ENCODE assay signal across 9 mouse cellular contexts in the genomic region with DNA sequence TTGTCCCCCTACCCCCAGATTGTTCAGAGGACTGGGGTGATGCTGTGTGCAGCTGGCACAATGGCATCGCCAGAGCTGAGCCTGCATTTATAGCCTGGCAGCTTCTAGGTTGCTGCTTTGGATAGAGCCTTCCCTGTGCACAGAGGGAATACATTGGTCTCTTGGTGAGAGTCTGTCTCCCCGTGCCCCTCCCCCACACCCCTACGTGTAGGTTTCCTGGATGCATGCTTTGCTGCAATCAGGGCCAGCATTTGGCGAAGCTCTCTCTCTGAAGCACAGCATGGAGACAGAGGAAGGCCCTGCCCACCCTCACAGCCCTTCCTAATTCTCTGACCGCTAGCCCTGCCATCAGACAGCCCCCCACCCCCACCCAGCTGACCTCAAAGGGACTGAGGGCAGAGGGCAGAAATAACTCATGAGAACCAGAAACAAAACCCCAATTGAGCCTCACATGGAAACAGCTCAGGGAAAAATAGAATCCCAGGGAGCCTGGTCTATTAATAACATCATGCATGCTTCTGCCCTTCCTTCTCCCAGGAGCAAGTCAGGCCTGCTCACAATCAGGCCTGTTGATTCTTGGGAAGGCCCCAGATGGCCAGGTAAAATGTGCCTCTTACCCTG.
DNase-seq lines count a peak whose midpoint lies in the region; ATAC-seq and TF ChIP-seq lines count a peak whose summit lies in the region.
"Had no signal": no experiment of that assay in that cellular context is flagged by ENCODE, and none has a peak within 500 bp of the region (broad histone marks: within the 10 kb centered on the region; RNA-seq: fewer than 3 reads in every experiment).

No protein-coding gene starts in this region.

- H3K27ac ChIP-seq in intestine, embryonic 14.5 days (ENCODE audit: low read depth): peak overlapping the region; percentile 47; the same call in 1 of the 2 replicates
- no peak overlapping the region for H3K27ac ChIP-seq in intestine, postnatal 0 days (ENCODE audit: low read depth, low read length)
- H3K27ac ChIP-seq in embryonic facial prominence, embryonic 10.5 days (replicated peaks): peak overlapping the region; percentile 77
- H3K27ac ChIP-seq in hindbrain, embryonic 11.5 days (ENCODE audit: low read depth, low read length): 0 out of 2 replicates have a peak overlapping the region, but pooled peaks have one; percentile 9
- H3K27ac ChIP-seq in midbrain, postnatal 0 days (ENCODE audit: low read depth, low read length): no peak overlapping the region
- H3K27ac ChIP-seq in liver, embryonic 12.5 days: no peak overlapping the region

- TF ChIP-seq CTCF in intestine, postnatal 0 days (IDR thresholded peaks at IDR 0.05; ENCODE audit: low read depth): no peak
- TF ChIP-seq CTCF in midbrain, postnatal 0 days (IDR thresholded peaks at IDR 0.05): no peak

- no peaks in the 10 kb centered on the region for H3K36me3 ChIP-seq in intestine, embryonic 14.5 days (ENCODE audit: control insufficient read depth, insufficient read depth, low read length)
- no peaks in the 10 kb centered on the region for H3K36me3 ChIP-seq in intestine, postnatal 0 days (ENCODE audit: control insufficient read depth, insufficient read depth)
- H3K36me3 ChIP-seq in embryonic facial prominence, embryonic 10.5 days (replicated peaks): no peaks in the 10 kb centered on the region
- H3K36me3 ChIP-seq in hindbrain, embryonic 11.5 days (ENCODE audit: control insufficient read depth, insufficient read depth, low read length): no peaks in the 10 kb centered on the region
- no peaks in the 10 kb centered on the region for H3K36me3 ChIP-seq in midbrain, postnatal 0 days (ENCODE audit: insufficient read depth, low read length)
- no peaks in the 10 kb centered on the region for H3K36me3 ChIP-seq in liver, embryonic 12.5 days

- no peak overlapping the region for H3K9ac ChIP-seq in intestine, embryonic 14.5 days (ENCODE audit: low read length)
- H3K9ac ChIP-seq in intestine, postnatal 0 days (ENCODE audit: low read depth, low read length): no peak overlapping the region
- no peak overlapping the region for H3K9ac ChIP-seq in hindbrain, embryonic 11.5 days (ENCODE audit: low read depth, low read length)
- no peak overlapping the region for H3K9ac ChIP-seq in midbrain, postnatal 0 days (replicated peaks; ENCODE audit: low read length, poor library complexity, severe bottlenecking)
- no peak overlapping the region for H3K9ac ChIP-seq in liver, embryonic 12.5 days

- peaks cover 18% of the 10 kb centered on the region for H3K4me1 ChIP-seq in intestine, embryonic 14.5 days (replicated peaks; ENCODE audit: control insufficient read depth, insufficient read depth, low read length)
- no peaks in the 10 kb centered on the region for H3K4me1 ChIP-seq in intestine, postnatal 0 days (replicated peaks; ENCODE audit: control insufficient read depth, insufficient read depth, low read length)
- peaks cover 33% of the 10 kb centered on the region for H3K4me1 ChIP-seq in embryonic facial prominence, embryonic 10.5 days
- peaks cover 7% of the 10 kb centered on the region; the same call in 1 of the 2 replicates for H3K4me1 ChIP-seq in hindbrain, embryonic 11.5 days (replicated peaks; ENCODE audit: control insufficient read depth, insufficient read depth, low read length)
- no peaks in the 10 kb centered on the region for H3K4me1 ChIP-seq in midbrain, postnatal 0 days (ENCODE audit: insufficient read depth, low read length)
- H3K4me1 ChIP-seq in liver, embryonic 12.5 days: peaks cover 11% of the 10 kb centered on the region; the same call in 1 of the 2 replicates

- no peak overlapping the region for H3K4me3 ChIP-seq in intestine, embryonic 14.5 days (ENCODE audit: low read depth, low read length)
- H3K4me3 ChIP-seq in intestine, postnatal 0 days (ENCODE audit: low read depth, low read length): no peak overlapping the region
- no peak overlapping the region for H3K4me3 ChIP-seq in embryonic facial prominence, embryonic 10.5 days
- no peak overlapping the region for H3K4me3 ChIP-seq in hindbrain, embryonic 11.5 days (ENCODE audit: low read depth, low read length)
- H3K4me3 ChIP-seq in midbrain, postnatal 0 days (ENCODE audit: low read depth, low read length): no peak overlapping the region
- no peak overlapping the region for H3K4me3 ChIP-seq in liver, embryonic 12.5 days
- H3K4me3 ChIP-seq: erythroblast, embryonic 14.5 days had no signal

- WGBS in intestine, embryonic 14.5 days: 17% methylated on average over 5 of the region's 5 CpGs
- 31% methylated on average over 5 of the region's 5 CpGs for WGBS in intestine, postnatal 0 days
- 12% methylated on average over 5 of the region's 5 CpGs for WGBS in embryonic facial prominence, embryonic 10.5 days
- WGBS in hindbrain, embryonic 11.5 days: 11% methylated on average over 4 of the region's 5 CpGs
- 20% methylated on average over 5 of the region's 5 CpGs for WGBS in midbrain, postnatal 0 days
- WGBS in liver, embryonic 12.5 days (ENCODE audit: insufficient replicate concordance): 20% methylated on average over 5 of the region's 5 CpGs

- H3K4me2 ChIP-seq in intestine, embryonic 14.5 days (ENCODE audit: low read length): no peak overlapping the region
- no peak overlapping the region for H3K4me2 ChIP-seq in intestine, postnatal 0 days (replicated peaks; ENCODE audit: low read depth)
- H3K4me2 ChIP-seq in hindbrain, embryonic 11.5 days (replicated peaks; ENCODE audit: low read depth, low read length): no peak overlapping the region
- no peak overlapping the region for H3K4me2 ChIP-seq in midbrain, postnatal 0 days (ENCODE audit: low read depth, low read length, poor library complexity, severe bottlenecking)
- no peak overlapping the region for H3K4me2 ChIP-seq in liver, embryonic 12.5 days

- DNase-seq in intestine, embryonic 14.5 days (ENCODE audit: low spot score): no peak
- DNase-seq in embryonic facial prominence, embryonic 10.5 days (ENCODE audit: low spot score): peak; percentile 77
- DNase-seq in hindbrain, embryonic 11.5 days (ENCODE audit: low spot score): peak; percentile 37
- peak; percentile 15 for DNase-seq in midbrain, postnatal 0 days (ENCODE audit: low spot score)
- no peak for DNase-seq in gastrocnemius, postnatal 14 days
- no peak for DNase-seq in layer of hippocampus, adult 18-20 months (ENCODE audit: low spot score in 2 of 2)

- no peaks in the 10 kb centered on the region for H3K9me3 ChIP-seq in intestine, embryonic 14.5 days (ENCODE audit: control insufficient read depth, low read length)
- no peaks in the 10 kb centered on the region for H3K9me3 ChIP-seq in intestine, postnatal 0 days (ENCODE audit: control insufficient read depth)
- no peaks in the 10 kb centered on the region for H3K9me3 ChIP-seq in embryonic facial prominence, embryonic 10.5 days
- no peaks in the 10 kb centered on the region for H3K9me3 ChIP-seq in hindbrain, embryonic 11.5 days (ENCODE audit: control insufficient read depth, low read length)
- H3K9me3 ChIP-seq in midbrain, postnatal 0 days (ENCODE audit: low read length): no peaks in the 10 kb centered on the region
- H3K9me3 ChIP-seq in liver, embryonic 12.5 days (replicated peaks): no peaks in the 10 kb centered on the region

- intact Hi-C loops in gastrocnemius, postnatal 14 days (cut with DNase I; ENCODE audit: low total_unique reads): loop anchor here (5.0 kb wide), 1 partner anchor 1290 kb away; no protein-coding TSS in a partner anchor

- H3K27me3 ChIP-seq in intestine, embryonic 14.5 days (replicated peaks; ENCODE audit: control insufficient read depth, insufficient read depth, low read length): no peaks in the 10 kb centered on the region
- no peaks in the 10 kb centered on the region for H3K27me3 ChIP-seq in intestine, postnatal 0 days (replicated peaks; ENCODE audit: control insufficient read depth, insufficient read depth, low read length)
- no peaks in the 10 kb centered on the region for H3K27me3 ChIP-seq in embryonic facial prominence, embryonic 10.5 days (replicated peaks; ENCODE audit: low read depth, poor library complexity, severe bottlenecking)
- H3K27me3 ChIP-seq in hindbrain, embryonic 11.5 days (ENCODE audit: control insufficient read depth, insufficient read depth, low read length): no peaks in the 10 kb centered on the region
- H3K27me3 ChIP-seq in midbrain, postnatal 0 days (ENCODE audit: insufficient read depth, low read length): no peaks in the 10 kb centered on the region
- H3K27me3 ChIP-seq in liver, embryonic 12.5 days (replicated peaks): no peaks in the 10 kb centered on the region

- no peak; the same call in 1 of the 2 replicates for ATAC-seq in intestine, embryonic 14.5 days (replicated peaks; ENCODE audit: low FRiP score, low TSS enrichment, low read depth)
- no peak for ATAC-seq in intestine, postnatal 0 days
- 0 out of 2 replicates have a peak, but pooled peaks have one; percentile 19 for ATAC-seq in hindbrain, embryonic 11.5 days (ENCODE audit: low FRiP score)
- no peak for ATAC-seq in midbrain, postnatal 0 days (ENCODE audit: low FRiP score)
- ATAC-seq in liver, embryonic 12.5 days: no peak

Comparison
In these comparisons a context has a peak if more than half of its experiments do, and no peak if none do; other contexts are left out.
1. H3K27ac ChIP-seq: peak in intestine, embryonic 14.5 days (single experiment), embryonic facial prominence, embryonic 10.5 days (single experiment) and hindbrain, embryonic 11.5 days (single experiment); none in intestine, postnatal 0 days (single experiment), midbrain, postnatal 0 days (single experiment) and liver, embryonic 12.5 days (single experiment).
2. DNase-seq: peak in embryonic facial prominence, embryonic 10.5 days (single experiment), hindbrain, embryonic 11.5 days (single experiment) and midbrain, postnatal 0 days (single experiment); none in intestine, embryonic 14.5 days (single experiment), gastrocnemius, postnatal 14 days (single experiment) and layer of hippocampus, adult 18-20 months (0 of 2).